Mouse (Mus musculus) ovary, postnatal 36 days (tissue): ENCODE measurements at regions not wholly inside any gene's neighbourhood (a gene's known extent, or its start where the extent isn't known, plus 50 kb on each side); places are given as distances from the start of the nearest gene placed in this dataset.

Experiments used
- DNase-seq: peaks from one replicate; pipeline ENCODE4 v3.0.0; 2022; ENCODE audit warnings: low spot score, mixed read lengths

GRCm38 (mm10) chr3:120217710-120218109 is 433.4 kb upstream of the Ptbp2 start:
- no peak for DNase-seq

DNA sequence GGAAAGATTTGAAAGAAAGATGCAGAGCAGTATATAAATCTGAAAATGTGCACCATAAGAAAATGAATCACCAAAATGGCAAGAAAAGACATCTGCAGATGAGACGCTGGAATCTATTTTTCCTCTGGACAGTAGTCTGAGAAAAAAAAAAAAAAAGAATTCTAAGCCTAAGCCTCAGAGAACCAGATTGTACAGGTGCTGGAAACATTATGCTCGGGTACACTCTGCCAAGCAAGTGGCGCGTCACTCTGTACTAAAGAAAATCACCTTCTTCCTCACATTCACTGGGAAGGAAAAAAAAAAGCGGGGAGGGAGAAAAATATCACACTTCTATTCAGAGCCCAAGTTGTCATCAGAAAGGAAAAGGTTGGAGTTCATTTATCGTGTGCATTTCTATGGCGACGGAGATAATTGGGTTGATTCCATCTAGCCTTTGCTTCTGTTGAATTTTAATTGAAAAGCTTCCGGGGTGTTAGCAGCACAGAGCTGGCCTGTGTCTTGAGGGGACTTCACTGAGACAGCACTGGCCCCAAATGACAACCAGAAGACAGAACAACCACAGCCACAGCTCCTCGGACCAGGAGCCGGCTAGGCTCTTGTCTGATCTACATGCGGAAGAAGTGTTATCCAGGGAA is 430.5 kb upstream of the Ptbp2 start:
- DNase-seq = no peak

DNA sequence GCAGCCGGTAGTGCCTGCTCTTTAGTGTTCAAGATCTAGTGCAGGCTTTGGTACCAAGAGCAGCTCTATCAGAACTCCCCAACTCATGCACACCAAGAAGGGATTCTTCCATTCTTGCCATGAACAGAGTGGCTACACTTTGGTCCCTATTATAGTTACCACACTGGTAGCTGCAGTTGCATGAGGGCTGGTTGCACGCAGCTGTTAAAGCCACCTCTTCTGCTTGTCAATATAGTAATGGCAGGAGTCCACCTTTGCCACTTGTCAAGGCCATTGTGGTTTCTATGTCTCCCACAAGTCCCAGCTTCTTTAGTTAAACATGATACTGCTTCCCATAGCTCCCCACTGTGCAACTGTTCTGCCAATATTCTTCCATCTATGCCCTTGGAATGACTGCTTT is 415.1 kb upstream of the Ptbp2 start:
- DNase-seq = no peak

DNA sequence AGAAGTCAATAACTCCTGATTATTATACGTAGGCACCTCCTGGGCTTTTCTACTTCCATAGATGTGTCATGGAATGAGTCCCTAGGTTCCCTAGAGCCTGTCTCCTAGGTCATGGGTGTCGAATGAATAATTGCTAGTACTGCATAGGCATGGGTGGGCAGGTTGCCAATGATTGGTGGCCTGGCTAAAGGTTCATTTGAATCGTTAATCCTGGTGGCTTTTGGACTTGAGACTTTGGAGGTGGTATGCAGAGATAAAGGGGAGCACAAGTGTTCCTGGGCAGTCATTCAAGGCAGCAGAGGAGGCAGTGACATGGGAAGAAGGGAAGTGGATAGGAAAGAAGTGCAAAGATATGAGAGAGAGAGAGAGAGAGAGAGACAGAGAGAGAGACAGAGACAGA is 410.2 kb upstream of the Ptbp2 start:
- no peak for DNase-seq

GRCm38 (mm10) chr3:120192439-120193326 is 408.4 kb upstream of the Ptbp2 start:
- DNase-seq = peak; percentile 41

- DNase-seq = no peak
Observed at GRCm38 (mm10) chr3:120189606-120190005, 405.3 kb upstream of the Ptbp2 start.

GRCm38 (mm10) chr3:120180931-120181610 is 396.8 kb upstream of the Ptbp2 start:
- no peak for DNase-seq

GRCm38 (mm10) chr3:120175632-120176031 is 391.4 kb upstream of the Ptbp2 start:
- DNase-seq = no peak
